Mouse (Mus musculus): ENCODE data around the gene Lgi4. TPM values are rescaled to one million over a fixed set of nuclear protein-coding genes. Genes with fewer than 3 reads are reported as not detected.

The Lgi4 gene
- total and polyA plus RNA-seq, 3 experiments = 0.05 TPM; not detected in 2

DNA sequence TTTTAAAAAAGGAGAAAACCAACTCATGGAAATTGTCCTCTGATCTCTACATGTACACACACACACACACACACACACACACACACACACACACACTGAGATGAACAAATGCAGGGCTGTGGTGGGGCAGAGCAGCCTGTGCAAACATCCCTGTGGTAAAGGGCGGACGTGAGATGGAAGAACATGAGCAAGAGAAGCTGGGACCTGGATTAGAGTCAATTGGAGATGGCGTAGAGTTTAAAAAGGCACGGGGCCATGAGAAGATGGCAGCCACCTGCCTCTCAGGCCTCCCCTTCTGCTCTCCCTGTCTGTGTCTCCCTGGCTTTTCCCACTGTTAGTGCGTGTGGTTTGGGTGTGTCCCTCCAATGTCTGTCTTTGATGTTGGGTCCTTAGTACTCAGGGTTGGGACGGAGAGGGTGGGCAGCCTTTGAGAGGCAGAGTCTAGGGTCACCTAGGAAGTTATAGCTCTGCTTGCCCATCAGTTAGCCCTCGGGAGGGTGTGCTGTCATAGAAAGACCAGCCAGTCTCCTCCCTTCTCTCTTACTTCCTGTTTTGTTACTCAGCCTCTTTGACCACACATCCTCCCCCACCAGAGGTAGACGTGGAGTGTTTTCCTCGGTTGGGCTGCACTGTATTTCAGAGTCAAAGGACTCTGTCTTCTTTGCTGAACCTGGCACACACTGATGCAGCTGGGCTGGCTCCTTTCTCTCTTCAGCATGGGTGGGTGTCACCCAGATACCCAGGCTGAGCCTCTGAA is 25.6 kb upstream of the Lgi4 start:
- Histone ChIP-seq H3K4me1 (ENCODE audit: insufficient read depth, low read depth, low read length) (no peaks in the 10 kb centered on the region), H3K36me3 (replicated peaks) (no peaks in the 10 kb centered on the region), H3K9me3 (replicated peaks) (no peaks in the 10 kb centered on the region), H3K27me3 (ENCODE audit: insufficient read depth, low read length) (no peaks in the 10 kb centered on the region), H3K4me3 (ENCODE audit: low read depth, low read length) (no peak overlapping the region)
- ATAC-seq (ENCODE audit: extremely low read depth, insufficient number of reproducible peaks, low FRiP score, poor library complexity, severe bottlenecking) (no peak), DNase-seq (ENCODE audit: low spot score) (peak; percentile 14)
- no peak for TF ChIP-seq GATA1 (IDR thresholded peaks at IDR 0.05; ENCODE audit: borderline replicate concordance, low read length)
- no peak for TF ChIP-seq GATA2 (IDR thresholded peaks at IDR 0.05; ENCODE audit: borderline replicate concordance, low read depth, low read length)
- TF ChIP-seq POLR2AphosphoS5 (IDR thresholded peaks at IDR 0.05; ENCODE audit: insufficient replicate concordance, low read depth, low read length) = no peak
- TF ChIP-seq TAL1 (conservative IDR thresholded peaks at IDR 0.05; ENCODE audit: low read depth, low read length) = no peak

DNA sequence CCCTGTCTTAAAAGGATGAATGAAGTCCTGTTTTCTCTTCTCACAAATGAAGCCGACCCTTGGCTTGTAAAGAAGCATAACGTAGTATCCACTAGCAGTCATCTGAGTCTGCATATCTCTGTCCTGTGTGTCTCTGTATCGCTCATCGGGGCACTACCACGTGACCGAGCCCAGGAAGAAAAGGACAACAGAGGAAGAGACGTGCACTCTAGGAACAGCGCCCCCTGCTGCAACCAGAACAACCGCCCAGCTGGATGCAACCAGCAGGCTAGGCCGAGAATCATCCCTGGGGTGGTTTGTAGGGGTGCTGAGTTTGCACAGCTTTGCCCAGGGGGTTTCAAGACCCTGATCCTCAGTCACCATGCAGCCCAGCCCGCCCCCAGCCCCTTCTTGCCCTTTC is 24.4 kb upstream of the Lgi4 start:
- Histone ChIP-seq H3K36me3 (replicated peaks) (no peaks in the 10 kb centered on the region), H3K4me1 (ENCODE audit: insufficient read depth, low read depth, low read length) (no peaks in the 10 kb centered on the region), H3K4me3 (ENCODE audit: low read depth, low read length) (no peak overlapping the region), H3K27me3 (ENCODE audit: insufficient read depth, low read length) (no peaks in the 10 kb centered on the region), H3K9me3 (replicated peaks) (no peaks in the 10 kb centered on the region)
- DNase-seq (ENCODE audit: low spot score) (no peak), ATAC-seq (ENCODE audit: extremely low read depth, insufficient number of reproducible peaks, low FRiP score, poor library complexity, severe bottlenecking) (no peak)
- TF ChIP-seq GATA1 (IDR thresholded peaks at IDR 0.05; ENCODE audit: borderline replicate concordance, low read length) = no peak

DNA sequence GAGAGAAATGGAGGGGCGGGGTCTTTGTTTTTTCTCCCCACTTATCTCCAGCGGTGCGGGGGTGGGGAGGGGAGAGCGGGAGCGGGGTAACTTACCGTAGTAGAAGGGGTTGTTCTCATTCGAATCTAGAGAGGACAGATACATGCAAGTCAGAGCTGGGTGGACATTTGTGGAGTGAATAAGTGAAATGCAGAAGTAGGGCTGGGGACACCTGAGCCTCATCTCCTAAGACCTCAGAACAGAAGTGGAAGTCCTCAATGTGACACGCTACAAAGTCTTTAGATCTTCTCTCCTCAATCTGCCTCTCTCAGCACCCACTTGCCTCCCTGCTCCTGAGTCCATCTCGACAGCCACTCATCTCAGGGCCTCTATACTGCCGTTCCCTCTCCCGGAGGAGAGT is 23.9 kb upstream of the Lgi4 start:
- Histone ChIP-seq H3K4me1 (ENCODE audit: insufficient read depth, low read depth, low read length) (no peaks in the 10 kb centered on the region), H3K9me3 (replicated peaks) (no peaks in the 10 kb centered on the region), H3K36me3 (replicated peaks) (no peaks in the 10 kb centered on the region), H3K27me3 (ENCODE audit: insufficient read depth, low read length) (no peaks in the 10 kb centered on the region), H3K4me3 (ENCODE audit: low read depth, low read length) (no peak overlapping the region)
- ATAC-seq (ENCODE audit: extremely low read depth, insufficient number of reproducible peaks, low FRiP score, poor library complexity, severe bottlenecking) (no peak), DNase-seq (ENCODE audit: low spot score) (no peak)
- no peak for TF ChIP-seq TAL1 (conservative IDR thresholded peaks at IDR 0.05; ENCODE audit: low read depth, low read length)
- no peak for TF ChIP-seq GATA1 (IDR thresholded peaks at IDR 0.05; ENCODE audit: borderline replicate concordance, low read length)
- TF ChIP-seq POLR2AphosphoS5 (IDR thresholded peaks at IDR 0.05; ENCODE audit: insufficient replicate concordance, low read depth, low read length) = no peak
- no peak for TF ChIP-seq GATA2 (IDR thresholded peaks at IDR 0.05; ENCODE audit: borderline replicate concordance, low read depth, low read length)
- no peak for TF ChIP-seq CTCF (IDR thresholded peaks at IDR 0.05; ENCODE audit: low read depth, low read length)

DNA sequence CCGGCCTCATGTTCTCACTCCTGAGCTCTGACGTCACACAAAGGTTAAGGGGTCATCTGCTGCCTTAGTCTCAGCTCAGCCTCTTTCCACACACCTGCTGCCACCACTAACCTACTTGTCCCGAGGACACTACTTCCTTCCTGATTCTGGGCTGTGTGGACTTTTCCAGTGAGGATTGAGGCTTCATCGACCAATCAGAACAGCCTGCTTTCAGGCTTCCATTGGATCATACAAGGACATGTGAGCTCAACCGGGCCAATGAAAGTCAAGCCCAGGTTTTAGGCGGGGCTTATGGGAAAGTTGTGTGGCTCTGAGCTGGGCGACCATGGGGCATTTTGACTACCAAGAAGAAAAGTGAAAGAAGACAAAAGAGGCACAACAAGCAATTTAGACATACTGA is 22.2 kb upstream of the Lgi4 start:
- no peaks in the 10 kb centered on the region for H3K4me1 ChIP-seq (ENCODE audit: insufficient read depth, low read depth, low read length)
- H3K4me3 ChIP-seq (ENCODE audit: low read depth, low read length) = no peak overlapping the region
- no peak for DNase-seq (ENCODE audit: low spot score)

DNA sequence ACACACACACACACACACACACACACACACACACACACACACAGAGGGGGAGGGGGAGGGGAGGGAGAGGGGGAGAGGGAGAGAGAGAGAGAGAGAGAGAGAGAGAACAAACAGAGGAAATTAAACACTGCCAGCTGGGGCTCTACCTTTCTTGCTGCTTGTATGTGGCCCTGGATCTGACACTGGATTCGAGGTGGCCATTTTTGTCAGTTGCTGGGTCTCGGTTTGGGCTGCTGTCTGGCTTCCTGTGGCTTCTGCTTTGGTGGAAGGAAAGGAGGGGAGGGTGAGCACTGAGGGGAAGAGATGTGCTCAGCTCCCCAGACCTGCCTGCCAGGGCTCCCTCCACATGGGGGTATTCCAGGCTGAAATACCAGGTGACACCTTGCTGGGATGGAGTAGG is 21.5 kb upstream of the Lgi4 start:
- no peak for DNase-seq (ENCODE audit: low spot score)
- Histone ChIP-seq H3K27me3 (ENCODE audit: insufficient read depth, low read length) (no peaks in the 10 kb centered on the region), H3K4me3 (ENCODE audit: low read depth, low read length) (no peak overlapping the region), H3K9me3 (replicated peaks) (peaks cover 15% of the 10 kb centered on the region), H3K36me3 (replicated peaks) (no peaks in the 10 kb centered on the region), H3K4me1 (ENCODE audit: insufficient read depth, low read depth, low read length) (no peaks in the 10 kb centered on the region)
- TF ChIP-seq POLR2AphosphoS5 (IDR thresholded peaks at IDR 0.05; ENCODE audit: insufficient replicate concordance, low read depth, low read length) (no peak), CTCF (IDR thresholded peaks at IDR 0.05; ENCODE audit: low read depth, low read length) (no peak), GATA1 (IDR thresholded peaks at IDR 0.05; ENCODE audit: borderline replicate concordance, low read length) (no peak), TAL1 (conservative IDR thresholded peaks at IDR 0.05; ENCODE audit: low read depth, low read length) (no peak), GATA2 (IDR thresholded peaks at IDR 0.05; ENCODE audit: borderline replicate concordance, low read depth, low read length) (no peak)
- no peak for ATAC-seq (ENCODE audit: extremely low read depth, insufficient number of reproducible peaks, low FRiP score, poor library complexity, severe bottlenecking)

More for the DNA sequence above, 22.2 kb upstream of the Lgi4 start:
- Histone ChIP-seq H3K27me3 (ENCODE audit: insufficient read depth, low read length) (no peaks in the 10 kb centered on the region), H3K9me3 (replicated peaks) (peaks cover 9% of the 10 kb centered on the region), H3K36me3 (replicated peaks) (no peaks in the 10 kb centered on the region)
- no peak for TF ChIP-seq GATA2 (IDR thresholded peaks at IDR 0.05; ENCODE audit: borderline replicate concordance, low read depth, low read length)
- no peak for TF ChIP-seq POLR2AphosphoS5 (IDR thresholded peaks at IDR 0.05; ENCODE audit: insufficient replicate concordance, low read depth, low read length)
- no peak for TF ChIP-seq TAL1 (conservative IDR thresholded peaks at IDR 0.05; ENCODE audit: low read depth, low read length)
- no peak for TF ChIP-seq GATA1 (IDR thresholded peaks at IDR 0.05; ENCODE audit: borderline replicate concordance, low read length)
- TF ChIP-seq CTCF (IDR thresholded peaks at IDR 0.05; ENCODE audit: low read depth, low read length) = no peak
- ATAC-seq (ENCODE audit: extremely low read depth, insufficient number of reproducible peaks, low FRiP score, poor library complexity, severe bottlenecking) = no peak

DNA sequence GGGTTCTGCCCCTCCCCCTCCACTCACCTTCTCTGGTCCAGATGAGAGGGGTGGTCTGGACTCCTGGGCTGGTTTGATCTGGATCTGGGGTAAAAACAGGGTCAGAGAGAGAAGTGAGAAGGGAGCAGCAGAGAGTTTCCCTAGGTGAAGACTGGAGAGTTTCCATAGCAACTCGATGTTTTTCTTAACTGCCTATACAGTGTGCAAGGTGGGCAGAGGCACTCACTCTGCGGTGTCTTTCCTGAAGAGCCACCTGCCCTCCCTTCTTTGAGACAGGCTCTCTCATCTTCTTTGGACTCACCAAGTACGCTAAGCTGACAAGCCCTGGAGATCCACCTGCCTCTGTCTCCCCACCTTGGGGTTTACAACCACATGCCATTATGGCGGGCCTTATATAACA is 20.1 kb upstream of the Lgi4 start:
- Histone ChIP-seq H3K36me3 (replicated peaks) (no peaks in the 10 kb centered on the region), H3K4me1 (ENCODE audit: insufficient read depth, low read depth, low read length) (no peaks in the 10 kb centered on the region), H3K27me3 (ENCODE audit: insufficient read depth, low read length) (no peaks in the 10 kb centered on the region), H3K4me3 (ENCODE audit: low read depth, low read length) (no peak overlapping the region), H3K9me3 (replicated peaks) (peaks cover 15% of the 10 kb centered on the region)
- no peak for TF ChIP-seq GATA1 (IDR thresholded peaks at IDR 0.05; ENCODE audit: borderline replicate concordance, low read length)
- TF ChIP-seq CTCF (IDR thresholded peaks at IDR 0.05; ENCODE audit: low read depth, low read length) = no peak
- TF ChIP-seq GATA2 (IDR thresholded peaks at IDR 0.05; ENCODE audit: borderline replicate concordance, low read depth, low read length) = no peak
- no peak for TF ChIP-seq TAL1 (conservative IDR thresholded peaks at IDR 0.05; ENCODE audit: low read depth, low read length)
- no peak for TF ChIP-seq POLR2AphosphoS5 (IDR thresholded peaks at IDR 0.05; ENCODE audit: insufficient replicate concordance, low read depth, low read length)
- ATAC-seq (ENCODE audit: extremely low read depth, insufficient number of reproducible peaks, low FRiP score, poor library complexity, severe bottlenecking) (no peak), DNase-seq (ENCODE audit: low spot score) (no peak)
